Mouse (Mus musculus) embryonic facial prominence, embryonic 10.5 days (tissue): ENCODE data around the gene Gm266. TPM values are rescaled to one million over a fixed set of nuclear protein-coding genes. Genes with fewer than 3 reads are reported as not detected.

Source experiments
- DNase-seq: peaks from one replicate; pipeline ENCODE4 v3.0.0-alpha.2; 2017; ENCODE audit warnings: low spot score
- H3K27ac ChIP-seq: fragments of 300-500 bp; sonication (generic); replicated peaks from 2 replicates; pipeline ENCODE4 v1.5.1; 2016; ENCODE audit warnings: mild to moderate bottlenecking
- H3K27me3 ChIP-seq: fragments of 300-500 bp; sonication (generic); replicated peaks from 2 replicates; pipeline ENCODE4 v1.6.1; 2016; ENCODE audit warnings: low read depth, mild to moderate bottlenecking; ENCODE audit not compliant: poor library complexity, severe bottlenecking
- H3K36me3 ChIP-seq: fragments of 300-500 bp; sonication (generic); replicated peaks from 2 replicates; pipeline ENCODE4 v1.6.1; 2016; ENCODE audit warnings: mild to moderate bottlenecking, moderate library complexity
- H3K4me1 ChIP-seq: fragments of 300-500 bp; sonication (generic); 2 replicates; pipeline ENCODE4 v1.6.1; 2016
- H3K4me3 ChIP-seq: fragments of 300-500 bp; sonication (generic); 2 replicates; pipeline ENCODE4 v1.5.1; 2016; ENCODE audit warnings: mild to moderate bottlenecking, moderate library complexity
- H3K9me3 ChIP-seq: fragments of 300-500 bp; sonication (generic); 2 replicates; pipeline ENCODE4 v1.6.1; 2016; ENCODE audit warnings: mild to moderate bottlenecking
- WGBS: fragments of 180-500 bp; shearing (Covaris S2); methylation state at CpG from one replicate; pipeline ENCODE4 v1.1.7; 2016; 5-methylcytosine and 5-hydroxymethylcytosine counted together
- polyA plus RNA-seq: library from polyadenylated mRNA; unstranded; fragments of >200 nt; fragmentation: Nextera tagmentation; extraction: Ambion mirVana; gene quantifications from 2 replicates; pipeline ENCODE4 v1.2.1, GENCODE M21; 2016

Gene Gm266
- polyA plus RNA-seq, 1 experiment from 2014 or later = 19.8 TPM

GRCm38 (mm10) chr12:111469507-111469906, 16.1 kb downstream of the Gm266 start:
- WGBS = 8% methylated on average over 8 of the region's 8 CpGs
- DNase-seq = peak; percentile 81

GRCm38 (mm10) chr12:111468206-111468605, 17.4 kb downstream of the Gm266 start:
- no peaks in the 10 kb centered on the region for H3K36me3 ChIP-seq

More at GRCm38 (mm10) chr12:111469507-111469906, 16.1 kb downstream of the Gm266 start:
- Histone ChIP-seq H3K36me3 (no peaks in the 10 kb centered on the region), H3K27me3 (peaks cover 35% of the 10 kb centered on the region; the same call in 1 of the 2 replicates), H3K4me1 (peaks cover 9% of the 10 kb centered on the region), H3K4me3 (no peak overlapping the region), H3K9me3 (no peaks in the 10 kb centered on the region), H3K27ac (no peak overlapping the region)

GRCm38 (mm10) chr12:111466369-111466768, 19.3 kb downstream of the Gm266 start:
- H3K9me3 ChIP-seq = no peaks in the 10 kb centered on the region
- 92% methylated on average over 3 of the region's 3 CpGs for WGBS
- no peak overlapping the region for H3K27ac ChIP-seq
- H3K4me1 ChIP-seq = peaks cover 17% of the 10 kb centered on the region
- peaks cover 28% of the 10 kb centered on the region; the same call in 1 of the 2 replicates for H3K27me3 ChIP-seq
- H3K4me3 ChIP-seq = no peak overlapping the region
- no peaks in the 10 kb centered on the region for H3K36me3 ChIP-seq
- DNase-seq = no peak

More at GRCm38 (mm10) chr12:111468206-111468605, 17.4 kb downstream of the Gm266 start:
- H3K4me1 ChIP-seq = peaks cover 17% of the 10 kb centered on the region
- no peak overlapping the region for H3K4me3 ChIP-seq
- DNase-seq = no peak
- no peaks in the 10 kb centered on the region for H3K9me3 ChIP-seq
- peaks cover 29% of the 10 kb centered on the region; the same call in 1 of the 2 replicates for H3K27me3 ChIP-seq
- H3K27ac ChIP-seq = no peak overlapping the region
- 71% methylated on average over 7 of the region's 7 CpGs for WGBS

- no peaks in the 10 kb centered on the region for H3K9me3 ChIP-seq
- H3K27ac ChIP-seq = no peak overlapping the region
- no peaks in the 10 kb centered on the region for H3K36me3 ChIP-seq
- H3K27me3 ChIP-seq = peaks cover 38% of the 10 kb centered on the region
- no peak for DNase-seq
- peaks cover 14% of the 10 kb centered on the region for H3K4me1 ChIP-seq
- no peak overlapping the region for H3K4me3 ChIP-seq
- WGBS = 78% methylated on average over 7 of the region's 7 CpGs
These were observed 22.1 kb downstream of the Gm266 start for GRCm38 (mm10) chr12:111463570-111463969.

- Histone ChIP-seq H3K27ac (no peak overlapping the region), H3K9me3 (no peaks in the 10 kb centered on the region), H3K27me3 (peaks cover 79% of the 10 kb centered on the region), H3K36me3 (no peaks in the 10 kb centered on the region), H3K4me3 (no peak overlapping the region), H3K4me1 (peaks cover 14% of the 10 kb centered on the region)
- WGBS = 96% methylated on average over 1 of the region's 1 CpGs
- no peak for DNase-seq
These were observed 27.9 kb downstream of the Gm266 start for GRCm38 (mm10) chr12:111457742-111458141.

- Histone ChIP-seq H3K27me3 (peaks cover 93% of the 10 kb centered on the region), H3K9me3 (no peaks in the 10 kb centered on the region), H3K4me1 (peaks cover 18% of the 10 kb centered on the region), H3K4me3 (no peak overlapping the region), H3K27ac (no peak overlapping the region), H3K36me3 (no peaks in the 10 kb centered on the region)
- DNase-seq = no peak
- 58% methylated on average over 8 of the region's 8 CpGs for WGBS
These were observed 29.8 kb downstream of the Gm266 start for GRCm38 (mm10) chr12:111455860-111456259.

- H3K4me3 ChIP-seq = no peak overlapping the region
- no peaks in the 10 kb centered on the region for H3K36me3 ChIP-seq
- peaks cover 93% of the 10 kb centered on the region for H3K27me3 ChIP-seq
- no peaks in the 10 kb centered on the region for H3K9me3 ChIP-seq
- H3K27ac ChIP-seq = no peak overlapping the region
- peaks cover 23% of the 10 kb centered on the region for H3K4me1 ChIP-seq
- WGBS = 69% methylated on average over 12 of the region's 12 CpGs
- DNase-seq = no peak
These were observed 30.2 kb downstream of the Gm266 start for GRCm38 (mm10) chr12:111455311-111455846.

- no peak overlapping the region for H3K27ac ChIP-seq
These were observed 30.9 kb downstream of the Gm266 start for GRCm38 (mm10) chr12:111454543-111455280.

GRCm38 (mm10) chr12:111454021-111454420, 31.6 kb downstream of the Gm266 start:
- WGBS = 35% methylated on average over 4 of the region's 4 CpGs
- peak; percentile 30 for DNase-seq
- H3K36me3 ChIP-seq = no peaks in the 10 kb centered on the region
- no peak overlapping the region for H3K4me3 ChIP-seq
- H3K27me3 ChIP-seq = peaks cover 97% of the 10 kb centered on the region
- no peak overlapping the region for H3K27ac ChIP-seq
- H3K9me3 ChIP-seq = no peaks in the 10 kb centered on the region
- H3K4me1 ChIP-seq = peaks cover 37% of the 10 kb centered on the region

More at GRCm38 (mm10) chr12:111454543-111455280, 30.9 kb downstream of the Gm266 start:
- Histone ChIP-seq H3K4me1 (peaks cover 30% of the 10 kb centered on the region), H3K9me3 (no peaks in the 10 kb centered on the region), H3K4me3 (no peak overlapping the region), H3K27me3 (peaks cover 93% of the 10 kb centered on the region), H3K36me3 (no peaks in the 10 kb centered on the region)
- DNase-seq = no peak
- 63% methylated on average over 10 of the region's 10 CpGs for WGBS

- H3K36me3 ChIP-seq = no peaks in the 10 kb centered on the region
These were observed 34.1 kb downstream of the Gm266 start for GRCm38 (mm10) chr12:111451561-111451960.

GRCm38 (mm10) chr12:111450359-111450758, 35.3 kb downstream of the Gm266 start:
- peaks cover 99% of the 10 kb centered on the region for H3K27me3 ChIP-seq
- peaks cover 64% of the 10 kb centered on the region for H3K4me1 ChIP-seq
- H3K4me3 ChIP-seq = no peak overlapping the region
- no peaks in the 10 kb centered on the region for H3K9me3 ChIP-seq
- no peak overlapping the region; the same call in 1 of the 2 replicates for H3K27ac ChIP-seq
- whole genome bisulfite sequencing = 21% methylated on average over 6 of the region's 6 CpGs
- DNase-seq = peak; percentile 25
- H3K36me3 ChIP-seq = no peaks in the 10 kb centered on the region

More at GRCm38 (mm10) chr12:111451561-111451960, 34.1 kb downstream of the Gm266 start:
- peaks cover 99% of the 10 kb centered on the region for H3K27me3 ChIP-seq
- H3K9me3 ChIP-seq = no peaks in the 10 kb centered on the region
- DNase-seq = no peak
- no peak overlapping the region for H3K27ac ChIP-seq
- H3K4me1 ChIP-seq = peaks cover 61% of the 10 kb centered on the region
- H3K4me3 ChIP-seq = no peak overlapping the region
- 84% methylated on average over 7 of the region's 7 CpGs for WGBS

GRCm38 (mm10) chr12:111448931-111449705, 36.5 kb downstream of the Gm266 start:
- Histone ChIP-seq H3K4me1 (peaks cover 66% of the 10 kb centered on the region), H3K9me3 (no peaks in the 10 kb centered on the region), H3K27me3 (peaks cover 100% of the 10 kb centered on the region), H3K4me3 (peak overlapping the region; percentile 29; the same call in 1 of the 2 replicates), H3K36me3 (no peaks in the 10 kb centered on the region), H3K27ac (peak overlapping the region; percentile 15; the same call in 1 of the 2 replicates)
- 15% methylated on average over 14 of the region's 14 CpGs for WGBS
- DNase-seq = peak; percentile 48
